Mouse (Mus musculus): Measurements from ENCODE around the gene Grik5. TPM values are rescaled to one million over a fixed set of nuclear protein-coding genes. Genes with fewer than 3 reads are reported as not detected.

Grik5 gene
- polyA plus RNA-seq, 1 experiment from 2014 or later = 1.5 TPM

DNA sequence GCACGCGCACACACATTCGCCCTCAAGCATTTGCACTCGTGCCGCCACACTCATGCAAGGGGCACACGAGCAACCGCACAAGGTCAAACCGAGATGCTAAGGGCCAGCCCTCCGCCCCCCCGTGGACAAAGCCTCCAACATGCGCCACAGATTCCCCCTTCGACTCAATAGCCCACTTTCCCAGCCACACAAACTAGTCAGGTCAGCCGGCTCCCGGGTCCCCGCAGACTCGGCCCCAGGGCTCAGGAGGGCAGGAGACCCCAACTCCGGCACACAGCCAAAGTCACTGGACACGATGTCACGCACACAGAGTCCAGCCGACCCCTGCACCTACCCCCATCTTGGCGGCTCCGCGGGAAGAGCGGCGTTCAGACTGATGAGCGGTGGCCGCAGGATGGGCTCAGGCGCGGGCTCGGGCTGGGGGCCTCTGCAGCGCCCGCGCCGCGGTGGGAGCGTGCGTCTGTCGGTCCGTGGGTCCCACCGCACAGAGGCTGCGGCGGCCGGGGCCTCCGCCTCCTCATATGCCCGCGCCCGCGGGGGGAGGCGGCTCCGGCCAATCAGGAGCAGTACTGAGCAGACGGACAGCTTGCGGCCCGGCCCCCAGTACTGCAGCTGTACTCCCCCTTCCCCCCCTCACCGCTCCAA, 66.6 kb downstream of the Grik5 start, which contains the start of gene Atp1a3:
Gene Atp1a3, minus strand, starts transcription at position 538 of the 645 bp plus-strand sequence.
- peaks cover 62% of the 10 kb centered on the region for H3K27me3 ChIP-seq (replicated peaks; ENCODE audit: control insufficient read depth, insufficient read depth, low read length)
- peak within 1 kb of the TSS; percentile 62 for H3K4me2 ChIP-seq (ENCODE audit: low read depth, low read length)
- peak; percentile 63 for ATAC-seq
- H3K9ac ChIP-seq (ENCODE audit: low read depth, low read length) = peak within 1 kb of the TSS; percentile 51
- H3K4me3 ChIP-seq (ENCODE audit: low read length) = peak within 1 kb of the TSS; percentile 42
- H3K4me1 ChIP-seq (ENCODE audit: control insufficient read depth, insufficient read depth, low read length) = peaks cover 12% of the 10 kb centered on the region; the same call in 1 of the 2 replicates
- no peaks in the 10 kb centered on the region for H3K36me3 ChIP-seq (ENCODE audit: control insufficient read depth, insufficient read depth, low read length)
- H3K9me3 ChIP-seq (ENCODE audit: control insufficient read depth, low read length) = no peaks in the 10 kb centered on the region
- WGBS = 1% methylated on average over 53 of the region's 54 CpGs
- no peak within 1 kb of the TSS for H3K27ac ChIP-seq (ENCODE audit: low read length)

GRCm38 (mm10) chr7:25004806-25005205, 67.3 kb downstream of the Grik5 start:
- no peaks in the 10 kb centered on the region for H3K36me3 ChIP-seq (ENCODE audit: control insufficient read depth, insufficient read depth, low read length)
- peak overlapping the region; percentile 62; the same call in 1 of the 2 replicates for H3K4me2 ChIP-seq (ENCODE audit: low read depth, low read length)
- H3K27me3 ChIP-seq (replicated peaks; ENCODE audit: control insufficient read depth, insufficient read depth, low read length) = peaks cover 55% of the 10 kb centered on the region
- peaks cover 12% of the 10 kb centered on the region; the same call in 1 of the 2 replicates for H3K4me1 ChIP-seq (ENCODE audit: control insufficient read depth, insufficient read depth, low read length)
- no peak overlapping the region for H3K4me3 ChIP-seq (ENCODE audit: low read length)
- no peak overlapping the region for H3K27ac ChIP-seq (ENCODE audit: low read length)
- ATAC-seq = no peak
- WGBS = 36% methylated on average over 6 of the region's 9 CpGs
- H3K9ac ChIP-seq (ENCODE audit: low read depth, low read length) = no peak overlapping the region
- no peaks in the 10 kb centered on the region for H3K9me3 ChIP-seq (ENCODE audit: control insufficient read depth, low read length)

DNA sequence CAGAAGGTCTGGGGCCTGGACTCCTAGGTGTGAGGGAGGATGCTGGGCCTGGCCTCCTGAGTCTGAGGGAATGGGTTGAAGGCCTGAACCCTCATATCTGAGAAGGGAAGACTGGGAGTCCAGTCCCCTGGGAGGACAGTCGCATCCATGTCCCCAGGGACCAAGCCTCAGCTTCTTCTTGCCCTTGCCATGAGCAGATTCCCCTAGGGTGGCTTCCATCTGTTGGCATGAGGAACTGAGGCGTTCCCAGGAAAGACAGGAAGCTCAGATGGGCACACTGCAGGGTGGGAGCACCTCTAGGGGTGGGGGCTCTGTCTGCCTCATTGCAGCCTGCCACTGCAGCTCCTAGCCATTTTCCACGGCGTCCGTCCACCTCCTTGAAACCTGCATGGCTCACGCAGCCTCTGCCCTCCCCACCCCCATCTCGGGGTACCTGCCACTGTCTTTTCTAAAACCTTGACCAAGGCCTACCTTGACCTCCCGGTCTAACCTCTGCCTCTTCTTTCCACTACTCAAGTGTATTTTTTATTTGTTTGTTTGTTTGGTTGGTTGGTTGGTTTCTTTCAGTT, 68.2 kb downstream of the Grik5 start:
- H3K27ac ChIP-seq (ENCODE audit: low read length) = no peak overlapping the region
- ATAC-seq = no peak
- H3K4me2 ChIP-seq (ENCODE audit: low read depth, low read length) = no peak overlapping the region
- no peaks in the 10 kb centered on the region for H3K9me3 ChIP-seq (ENCODE audit: control insufficient read depth, low read length)
- peaks cover 12% of the 10 kb centered on the region; the same call in 1 of the 2 replicates for H3K4me1 ChIP-seq (ENCODE audit: control insufficient read depth, insufficient read depth, low read length)
- no peaks in the 10 kb centered on the region for H3K36me3 ChIP-seq (ENCODE audit: control insufficient read depth, insufficient read depth, low read length)
- H3K4me3 ChIP-seq (ENCODE audit: low read length) = no peak overlapping the region
- peaks cover 46% of the 10 kb centered on the region for H3K27me3 ChIP-seq (replicated peaks; ENCODE audit: control insufficient read depth, insufficient read depth, low read length)
- H3K9ac ChIP-seq (ENCODE audit: low read depth, low read length) = no peak overlapping the region
- WGBS = 86% methylated on average over 8 of the region's 8 CpGs

- Histone ChIP-seq H3K4me3 (ENCODE audit: low read length) (no peak overlapping the region), H3K36me3 (ENCODE audit: control insufficient read depth, insufficient read depth, low read length) (no peaks in the 10 kb centered on the region), H3K27me3 (replicated peaks; ENCODE audit: control insufficient read depth, insufficient read depth, low read length) (peaks cover 39% of the 10 kb centered on the region), H3K9me3 (ENCODE audit: control insufficient read depth, low read length) (no peaks in the 10 kb centered on the region), H3K4me2 (ENCODE audit: low read depth, low read length) (no peak overlapping the region), H3K4me1 (ENCODE audit: control insufficient read depth, insufficient read depth, low read length) (peaks cover 12% of the 10 kb centered on the region; the same call in 1 of the 2 replicates), H3K27ac (ENCODE audit: low read length) (no peak overlapping the region), H3K9ac (ENCODE audit: low read depth, low read length) (no peak overlapping the region)
- WGBS = 31% methylated on average over 11 of the region's 11 CpGs
- ATAC-seq = no peak
Observed at GRCm38 (mm10) chr7:25003291-25003690, 68.9 kb downstream of the Grik5 start.

- no peak overlapping the region for H3K4me2 ChIP-seq (ENCODE audit: low read depth, low read length)
- H3K4me1 ChIP-seq (ENCODE audit: control insufficient read depth, insufficient read depth, low read length) = peaks cover 10% of the 10 kb centered on the region; the same call in 1 of the 2 replicates
- ATAC-seq = no peak
- H3K9me3 ChIP-seq (ENCODE audit: control insufficient read depth, low read length) = no peaks in the 10 kb centered on the region
- H3K27ac ChIP-seq (ENCODE audit: low read length) = no peak overlapping the region
- H3K9ac ChIP-seq (ENCODE audit: low read depth, low read length) = no peak overlapping the region
- H3K4me3 ChIP-seq (ENCODE audit: low read length) = no peak overlapping the region
- 66% methylated on average over 12 of the region's 12 CpGs for WGBS
- peaks cover 14% of the 10 kb centered on the region; the same call in 1 of the 2 replicates for H3K27me3 ChIP-seq (replicated peaks; ENCODE audit: control insufficient read depth, insufficient read depth, low read length)
- no peaks in the 10 kb centered on the region for H3K36me3 ChIP-seq (ENCODE audit: control insufficient read depth, insufficient read depth, low read length)
Observed at GRCm38 (mm10) chr7:25000711-25001110, 71.4 kb downstream of the Grik5 start.

- ATAC-seq = no peak
- Histone ChIP-seq H3K4me2 (ENCODE audit: low read depth, low read length) (no peak overlapping the region), H3K27me3 (replicated peaks; ENCODE audit: control insufficient read depth, insufficient read depth, low read length) (peaks cover 9% of the 10 kb centered on the region; the same call in 1 of the 2 replicates), H3K4me3 (ENCODE audit: low read length) (no peak overlapping the region), H3K36me3 (ENCODE audit: control insufficient read depth, insufficient read depth, low read length) (no peaks in the 10 kb centered on the region), H3K9ac (ENCODE audit: low read depth, low read length) (no peak overlapping the region), H3K27ac (ENCODE audit: low read length) (no peak overlapping the region), H3K9me3 (ENCODE audit: control insufficient read depth, low read length) (no peaks in the 10 kb centered on the region), H3K4me1 (ENCODE audit: control insufficient read depth, insufficient read depth, low read length) (peaks cover 5% of the 10 kb centered on the region; the same call in 1 of the 2 replicates)
- 67% methylated on average over 7 of the region's 7 CpGs for WGBS
Observed at GRCm38 (mm10) chr7:25000211-25000610, 71.9 kb downstream of the Grik5 start.

- 59% methylated on average over 6 of the region's 6 CpGs for WGBS
Observed at GRCm38 (mm10) chr7:24993081-24993480, 79.1 kb downstream of the Grik5 start.

DNA sequence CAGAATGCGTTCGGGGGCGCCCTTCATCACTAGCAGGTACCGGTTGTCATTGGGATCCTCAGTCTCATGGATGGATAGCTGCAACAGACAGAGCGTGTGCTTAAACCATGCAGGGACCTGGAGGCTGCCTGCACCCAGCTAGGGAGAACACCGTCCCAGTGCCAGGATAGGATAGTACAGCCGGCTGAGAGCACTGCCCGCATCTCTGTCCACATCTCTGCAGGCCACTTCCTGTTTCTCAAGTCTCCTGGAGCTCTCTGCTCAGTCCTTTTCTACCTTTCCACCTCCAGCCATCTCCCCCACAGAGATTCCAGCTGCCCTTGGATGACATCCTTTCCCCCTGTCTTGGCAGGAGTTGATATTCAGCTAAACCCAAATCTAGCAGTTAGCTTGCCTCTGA, 81.7 kb downstream of the Grik5 start:
- Histone ChIP-seq H3K36me3 (ENCODE audit: control insufficient read depth, insufficient read depth, low read length) (no peaks in the 10 kb centered on the region), H3K27me3 (replicated peaks; ENCODE audit: control insufficient read depth, insufficient read depth, low read length) (peaks cover 3% of the 10 kb centered on the region; the same call in 1 of the 2 replicates)

More at GRCm38 (mm10) chr7:24993081-24993480, 79.1 kb downstream of the Grik5 start:
- H3K9me3 ChIP-seq (ENCODE audit: control insufficient read depth, low read length) = no peaks in the 10 kb centered on the region
- no peak for ATAC-seq
- peaks cover 3% of the 10 kb centered on the region; the same call in 1 of the 2 replicates for H3K27me3 ChIP-seq (replicated peaks; ENCODE audit: control insufficient read depth, insufficient read depth, low read length)
- H3K9ac ChIP-seq (ENCODE audit: low read depth, low read length) = no peak overlapping the region
- H3K4me1 ChIP-seq (ENCODE audit: control insufficient read depth, insufficient read depth, low read length) = no peaks in the 10 kb centered on the region
- H3K27ac ChIP-seq (ENCODE audit: low read length) = no peak overlapping the region
- H3K4me3 ChIP-seq (ENCODE audit: low read length) = no peak overlapping the region
- H3K36me3 ChIP-seq (ENCODE audit: control insufficient read depth, insufficient read depth, low read length) = no peaks in the 10 kb centered on the region
- no peak overlapping the region for H3K4me2 ChIP-seq (ENCODE audit: low read depth, low read length)

DNA sequence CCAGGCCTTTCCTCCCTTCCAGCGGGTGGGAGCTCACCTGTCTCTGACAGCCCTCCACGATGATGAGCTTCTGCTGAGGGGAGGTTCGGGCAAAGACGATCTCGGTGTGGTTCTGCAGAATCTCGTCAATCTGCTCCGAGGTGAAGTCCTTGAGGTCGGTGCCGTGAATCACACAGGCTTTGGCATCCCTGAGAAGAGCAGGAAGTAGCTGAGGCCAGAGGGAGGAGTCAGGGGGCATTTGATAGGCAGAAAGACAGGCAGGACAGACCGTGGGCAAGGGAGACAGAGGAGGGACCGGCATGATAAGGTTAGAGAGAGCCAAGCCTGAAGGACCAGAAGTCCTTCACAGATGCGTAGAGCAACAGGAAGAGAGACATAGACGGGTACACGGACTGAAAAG, 84.2 kb downstream of the Grik5 start:
- ATAC-seq = no peak
- Histone ChIP-seq H3K9me3 (ENCODE audit: control insufficient read depth, low read length) (no peaks in the 10 kb centered on the region), H3K27me3 (replicated peaks; ENCODE audit: control insufficient read depth, insufficient read depth, low read length) (no peaks in the 10 kb centered on the region), H3K27ac (ENCODE audit: low read length) (no peak overlapping the region), H3K4me3 (ENCODE audit: low read length) (no peak overlapping the region), H3K4me2 (ENCODE audit: low read depth, low read length) (no peak overlapping the region), H3K36me3 (ENCODE audit: control insufficient read depth, insufficient read depth, low read length) (no peaks in the 10 kb centered on the region), H3K4me1 (ENCODE audit: control insufficient read depth, insufficient read depth, low read length) (no peaks in the 10 kb centered on the region), H3K9ac (ENCODE audit: low read depth, low read length) (no peak overlapping the region)
- 83% methylated on average over 14 of the region's 14 CpGs for WGBS

More for the DNA sequence above, 81.7 kb downstream of the Grik5 start:
- ATAC-seq = no peak
- 86% methylated on average over 8 of the region's 8 CpGs for WGBS
- no peaks in the 10 kb centered on the region for H3K4me1 ChIP-seq (ENCODE audit: control insufficient read depth, insufficient read depth, low read length)
- H3K27ac ChIP-seq (ENCODE audit: low read length) = no peak overlapping the region
- no peak overlapping the region for H3K9ac ChIP-seq (ENCODE audit: low read depth, low read length)
- no peak overlapping the region for H3K4me2 ChIP-seq (ENCODE audit: low read depth, low read length)
- no peaks in the 10 kb centered on the region for H3K9me3 ChIP-seq (ENCODE audit: control insufficient read depth, low read length)
- H3K4me3 ChIP-seq (ENCODE audit: low read length) = no peak overlapping the region
